Mouse (Mus musculus) frontal cortex, postnatal 25 days (tissue): ENCODE results near the gene Fam160b1.

Experiments
- DNase-seq, 2 experiments: peaks; one replicate each; pipeline ENCODE4 v3.0.0; 2022; ENCODE audit warnings: low spot score in 2 of 2

Fam160b1 gene

DNA sequence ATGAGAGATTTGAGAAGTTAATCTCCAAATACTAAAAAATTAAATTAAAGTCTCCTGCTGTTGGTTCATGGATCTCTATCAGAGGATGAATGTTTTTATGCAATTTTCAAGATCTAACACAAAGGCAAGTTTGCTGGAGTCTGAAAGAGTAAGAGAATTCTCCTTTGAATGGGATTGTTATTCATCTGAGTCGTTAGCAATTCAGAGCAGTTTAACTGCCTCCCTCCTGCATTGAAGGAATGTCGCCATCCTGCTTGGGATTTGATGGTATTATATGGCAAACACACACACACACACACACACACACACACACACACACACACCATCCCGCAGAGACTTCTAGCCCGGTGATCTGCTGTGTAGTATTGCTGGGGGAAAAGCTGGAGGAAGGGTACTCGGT, 6.1 kb downstream of the Fam160b1 start:
- DNase-seq: no peak

DNA sequence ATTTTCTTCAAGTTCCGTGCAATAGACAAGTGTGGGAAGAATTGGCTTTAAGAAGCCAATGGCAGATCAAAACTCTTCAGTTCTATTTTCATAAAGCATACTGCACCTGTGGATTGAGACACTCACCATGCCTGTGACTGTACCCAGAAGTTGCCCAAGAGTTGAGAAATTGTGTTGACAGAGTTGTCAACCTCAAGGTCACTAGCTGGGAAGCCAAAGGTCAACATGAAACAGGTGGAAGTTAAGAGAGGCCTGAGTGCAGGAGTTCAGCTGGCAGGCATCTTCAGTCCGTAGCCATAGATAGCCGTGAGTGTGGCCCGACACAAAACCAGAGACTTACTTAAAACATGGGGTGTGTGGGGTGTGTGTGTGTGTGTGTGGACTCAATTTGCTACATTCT, 6.7 kb downstream of the Fam160b1 start:
- no peak for DNase-seq

DNA sequence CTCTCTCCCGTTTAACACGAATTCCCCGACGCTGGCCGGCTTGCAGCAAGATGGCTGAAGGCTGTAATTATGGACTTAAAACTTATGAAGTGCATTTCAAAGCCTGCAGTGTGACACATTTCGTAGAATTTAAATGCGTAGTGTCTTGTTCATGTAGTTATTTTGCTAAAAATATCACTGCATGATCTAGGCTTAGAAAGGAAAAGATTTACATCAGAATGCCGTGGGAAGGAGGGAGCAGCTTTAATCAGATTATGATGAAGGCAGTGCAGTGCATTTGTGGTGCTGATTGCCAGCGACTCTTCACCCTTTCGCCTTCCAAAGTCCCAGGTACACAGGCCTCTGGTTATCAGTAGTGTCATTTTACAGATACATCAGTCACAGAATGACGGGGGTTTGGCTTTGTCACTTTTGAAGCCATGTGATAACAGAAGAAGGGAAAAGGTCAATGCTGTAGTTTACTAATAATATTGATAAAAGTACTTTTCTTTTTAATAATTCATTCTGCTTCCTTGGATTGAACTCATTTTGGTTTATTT, 7.4 kb downstream of the Fam160b1 start:
- DNase-seq: no peak

DNA sequence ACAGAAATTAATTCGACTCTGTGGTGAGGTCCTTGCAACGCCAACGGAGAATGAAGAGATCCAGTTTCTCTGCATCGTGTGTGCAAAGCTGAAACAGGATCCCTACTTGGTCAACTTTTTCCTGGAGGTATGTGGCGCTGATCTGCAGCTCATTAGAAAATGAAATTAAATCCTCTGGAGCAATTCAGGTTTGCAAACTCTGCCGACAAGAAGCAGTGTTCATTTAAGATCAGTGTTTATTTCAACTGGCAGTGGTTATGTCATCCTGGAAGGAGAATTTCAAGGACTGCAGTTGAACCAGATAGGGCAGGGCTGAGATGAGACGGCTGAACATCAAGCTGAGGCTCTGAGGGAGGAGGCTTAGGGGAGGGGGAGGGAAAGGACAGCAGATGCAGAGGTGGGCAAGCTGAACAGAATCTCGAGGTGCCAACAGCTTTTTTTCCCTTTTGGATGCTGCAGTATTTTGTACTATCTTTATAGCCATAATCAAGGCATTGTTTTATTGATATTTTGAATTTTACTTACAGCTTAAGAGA, 12.9 kb downstream of the Fam160b1 start:
- no peak for DNase-seq

DNA sequence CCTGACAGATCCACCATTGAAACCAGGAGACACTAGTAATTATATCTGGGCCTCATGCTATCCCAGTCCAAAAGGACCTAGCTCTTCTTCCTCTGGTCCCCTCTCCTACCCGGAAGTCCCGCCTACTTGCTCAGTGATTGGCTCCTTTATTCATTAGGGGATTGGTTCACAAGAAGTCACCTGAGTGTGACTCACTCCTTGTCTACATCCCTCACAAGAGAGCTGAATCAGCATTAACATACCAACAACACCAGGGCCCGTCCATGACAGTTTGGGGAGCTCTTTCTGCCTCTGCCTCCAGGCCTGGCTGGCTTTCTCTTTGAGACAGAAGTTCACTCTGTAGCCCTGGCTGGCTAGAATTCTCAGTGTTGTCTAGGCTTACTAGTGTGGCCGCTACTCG, 14.7 kb downstream of the Fam160b1 start:
- DNase-seq: no peak

DNA sequence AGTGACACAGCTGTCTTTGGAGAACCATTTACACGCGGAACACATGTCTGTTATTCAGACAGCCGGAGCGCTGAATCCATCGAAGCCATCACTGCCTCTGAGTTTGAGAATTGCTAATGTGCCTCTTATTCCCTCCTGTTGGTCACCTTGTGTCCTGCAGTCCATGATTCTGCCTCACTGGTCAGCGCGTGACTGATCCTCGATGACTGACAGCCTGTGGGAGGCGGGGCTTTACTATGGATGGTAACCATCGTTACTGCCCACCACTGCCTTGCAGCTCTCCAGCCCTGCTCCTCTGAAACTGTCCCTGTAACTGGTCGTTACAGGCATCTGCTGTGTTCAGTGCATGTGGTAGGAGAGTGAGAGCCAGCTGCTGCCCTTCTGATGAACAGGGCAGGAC, 15.3 kb downstream of the Fam160b1 start:
- DNase-seq: no peak

DNA sequence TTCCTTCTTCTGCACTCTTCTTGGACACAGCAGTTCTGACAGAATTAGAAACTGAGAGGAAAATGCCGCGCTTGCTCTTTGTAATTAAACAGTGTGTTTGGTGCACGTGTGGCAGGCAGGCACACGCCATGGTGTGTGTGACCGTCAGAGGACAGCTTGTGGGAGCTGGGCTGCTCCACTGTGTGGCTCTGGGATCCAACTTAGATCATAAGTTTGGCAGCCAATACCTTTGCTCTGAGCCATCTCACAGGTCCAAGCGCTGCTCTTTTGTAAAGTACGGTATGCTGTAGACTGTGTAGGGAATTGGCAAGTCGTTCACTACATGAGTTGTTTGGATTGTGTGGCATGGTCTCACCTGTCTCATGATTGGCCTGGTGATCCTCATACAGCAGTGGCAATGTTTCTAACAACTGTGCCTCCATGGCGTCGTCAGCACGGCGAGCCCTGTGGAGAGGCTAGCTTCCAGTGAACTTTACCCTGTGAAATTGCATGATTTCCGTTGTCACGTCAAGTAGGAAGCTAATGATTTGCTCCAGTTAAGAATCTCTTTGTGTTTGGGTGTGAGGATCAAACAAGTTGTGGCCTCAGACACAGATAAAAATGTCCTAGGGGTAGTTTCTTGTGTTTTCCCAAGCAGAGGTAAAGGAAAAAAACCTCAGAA, 16.7 kb downstream of the Fam160b1 start:
- DNase-seq: no peak

DNA sequence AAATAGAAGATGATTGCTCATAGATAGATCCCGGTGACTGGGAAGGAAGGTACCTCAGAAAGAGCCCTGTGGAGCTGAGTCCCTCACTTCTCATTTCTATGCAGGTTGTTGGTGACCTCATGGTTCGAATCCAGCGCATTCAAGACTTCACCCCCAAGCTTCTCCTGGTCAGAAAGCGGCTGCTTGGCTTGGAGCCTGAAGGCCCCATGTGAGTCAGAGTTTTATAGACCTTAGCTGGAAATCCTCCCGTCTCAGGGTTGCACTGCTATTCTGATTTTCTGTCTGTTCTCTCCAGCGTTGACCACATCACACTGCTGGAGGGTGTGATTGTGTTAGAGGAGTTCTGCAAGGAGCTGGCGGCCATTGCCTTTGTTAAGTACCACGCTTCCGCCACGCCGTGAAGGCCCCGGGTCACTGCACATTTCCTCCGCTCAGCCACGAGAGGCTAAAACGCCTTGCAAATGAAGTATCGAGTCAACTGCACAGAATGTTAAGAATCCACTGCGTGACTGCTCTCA, 25.8 kb downstream of the Fam160b1 start:
- DNase-seq: no peak

DNA sequence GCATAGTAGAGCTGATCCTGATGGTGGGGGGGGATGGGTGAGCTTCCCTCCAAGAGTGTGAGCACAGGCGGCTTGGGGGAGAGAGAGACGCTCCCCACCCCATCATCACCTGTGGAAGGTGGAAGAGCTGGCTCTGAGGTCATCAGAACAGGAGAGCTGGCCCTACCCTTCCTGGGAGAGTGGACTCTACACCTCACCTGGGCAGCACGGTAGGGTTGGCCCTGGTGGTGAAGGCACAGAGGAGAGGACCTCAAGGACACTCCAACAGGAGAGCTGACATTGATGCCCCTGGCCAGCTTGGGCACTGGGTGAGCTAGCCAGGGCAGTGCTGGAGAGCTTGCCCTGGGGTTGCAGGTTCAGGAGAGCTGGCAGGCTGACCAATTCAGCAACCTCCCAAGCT, 31.1 kb downstream of the Fam160b1 start:
- DNase-seq: no peak

DNA sequence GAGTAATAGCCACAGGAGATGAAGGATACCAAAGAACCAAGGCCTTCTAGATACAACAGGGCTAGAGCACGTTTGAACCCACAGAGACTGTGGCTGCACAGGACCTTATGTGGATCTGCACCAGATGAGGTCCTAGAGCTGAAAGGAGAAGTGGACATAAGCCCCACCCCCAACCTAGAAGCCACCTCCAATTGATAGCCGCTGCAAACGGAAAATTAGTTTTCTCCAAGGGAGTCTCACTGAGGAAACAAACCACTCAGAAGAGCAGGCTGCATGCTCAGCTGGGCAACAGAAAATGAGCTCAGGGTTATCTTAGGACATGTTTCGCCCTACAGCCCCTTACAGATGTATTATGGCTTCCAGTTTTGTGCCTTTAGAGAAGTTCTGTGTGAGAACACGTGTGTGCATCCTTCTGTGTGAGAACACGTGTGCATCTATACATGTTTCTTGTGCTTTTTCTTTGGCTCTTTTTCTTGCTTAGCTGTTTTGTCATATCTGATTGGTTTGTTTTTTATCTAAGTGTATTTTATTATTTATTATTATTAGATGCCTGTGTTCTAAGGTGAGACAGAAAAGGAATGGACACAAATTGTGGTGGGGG, 33.0 kb downstream of the Fam160b1 start:
- DNase-seq: no peak

DNA sequence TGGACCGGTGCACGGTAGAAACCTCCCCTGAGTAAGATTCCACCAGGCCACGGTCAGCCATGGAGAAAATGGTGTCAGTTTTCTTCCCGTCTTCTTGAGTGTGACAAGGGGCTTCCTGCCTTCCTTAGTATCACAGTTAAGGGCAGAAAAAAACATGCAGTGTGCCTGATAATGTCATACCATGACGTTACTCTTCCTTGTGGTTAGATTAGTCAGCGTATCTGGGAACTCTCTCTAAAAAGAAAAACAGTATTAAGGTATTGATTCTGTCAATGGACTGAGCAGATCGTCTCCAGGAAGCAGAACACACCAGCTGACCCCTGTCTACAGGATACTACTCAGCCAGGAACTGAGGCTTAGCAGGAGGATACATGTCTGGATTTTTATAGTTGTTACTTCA, 36.1 kb downstream of the Fam160b1 start:
- no peak for DNase-seq

DNA sequence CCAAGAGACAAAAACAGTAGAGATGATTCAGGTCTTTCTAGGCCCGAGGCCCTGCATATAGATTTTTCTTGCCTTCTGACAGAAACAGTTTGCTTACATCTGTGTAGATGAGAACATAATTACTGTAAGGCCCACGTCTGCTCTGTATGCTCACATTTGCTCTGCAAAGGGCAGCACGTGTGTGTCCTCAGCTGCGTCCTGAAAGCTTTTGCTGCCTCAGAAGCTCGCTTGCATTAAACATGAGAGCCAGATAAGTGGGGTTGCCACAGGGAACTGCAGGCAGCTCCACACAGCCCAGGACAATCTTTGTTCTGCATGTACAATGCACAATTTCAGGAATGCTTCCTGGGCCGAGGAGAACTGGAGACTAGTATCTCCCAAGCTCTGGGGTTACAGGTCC, 41.9 kb downstream of the Fam160b1 start:
- DNase-seq: no peak

DNA sequence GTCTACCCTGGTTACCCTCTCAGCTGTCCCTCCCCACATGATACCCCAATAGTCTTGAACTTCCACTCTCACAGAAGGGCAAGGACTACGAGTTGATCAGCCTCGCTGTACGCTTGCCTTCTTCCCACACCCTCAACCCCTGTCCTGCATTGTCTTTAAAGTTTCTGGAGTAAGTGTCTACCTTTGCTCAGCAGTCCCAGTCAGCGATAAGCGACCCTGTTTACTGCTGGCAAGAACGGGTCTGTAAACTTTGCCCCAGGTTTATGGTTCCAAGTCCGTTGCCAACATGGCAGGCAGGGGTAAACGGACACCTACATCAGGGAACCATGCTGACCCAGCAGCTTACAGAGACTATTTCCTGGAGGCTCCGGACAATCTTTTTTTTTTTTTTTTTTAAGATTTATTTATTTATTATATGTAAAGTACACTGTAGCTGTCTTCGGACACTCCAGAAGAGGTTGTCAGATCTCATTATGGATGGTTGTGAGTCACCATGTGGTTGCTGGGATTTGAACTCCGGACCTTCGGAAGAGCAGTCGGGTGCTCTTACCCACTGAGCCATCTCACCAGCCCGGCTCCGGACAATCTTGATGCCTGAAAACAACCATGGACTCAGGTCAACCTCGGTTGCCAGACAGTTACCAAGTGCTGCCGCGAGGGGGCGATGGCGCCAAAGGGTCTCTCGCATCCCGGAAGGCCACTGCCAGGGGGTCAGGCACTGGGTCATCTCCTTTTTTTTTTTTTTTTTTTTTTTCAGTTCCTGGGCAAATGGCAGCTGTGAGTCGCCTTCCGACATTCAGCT, 43.4 kb downstream of the Fam160b1 start:
- DNase-seq: peak; percentile 58 to 61

DNA sequence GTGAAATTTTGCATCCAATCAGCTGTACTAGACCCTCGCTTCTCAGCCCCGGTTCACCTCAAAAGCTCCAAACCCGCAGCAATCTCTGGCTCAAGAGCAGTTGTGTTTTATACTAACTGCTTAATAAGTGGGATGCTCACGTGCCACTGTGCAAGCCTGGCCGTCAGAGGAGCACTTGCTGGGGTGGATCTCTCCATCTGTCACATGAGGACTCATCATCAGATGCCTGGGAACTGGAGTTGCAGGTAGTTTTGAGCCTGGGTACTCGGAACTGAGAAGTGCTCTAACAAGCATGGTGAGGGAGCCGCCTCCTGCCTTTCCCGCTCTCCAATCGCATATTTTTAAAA, 44.0 kb downstream of the Fam160b1 start:
- DNase-seq: no peak

DNA sequence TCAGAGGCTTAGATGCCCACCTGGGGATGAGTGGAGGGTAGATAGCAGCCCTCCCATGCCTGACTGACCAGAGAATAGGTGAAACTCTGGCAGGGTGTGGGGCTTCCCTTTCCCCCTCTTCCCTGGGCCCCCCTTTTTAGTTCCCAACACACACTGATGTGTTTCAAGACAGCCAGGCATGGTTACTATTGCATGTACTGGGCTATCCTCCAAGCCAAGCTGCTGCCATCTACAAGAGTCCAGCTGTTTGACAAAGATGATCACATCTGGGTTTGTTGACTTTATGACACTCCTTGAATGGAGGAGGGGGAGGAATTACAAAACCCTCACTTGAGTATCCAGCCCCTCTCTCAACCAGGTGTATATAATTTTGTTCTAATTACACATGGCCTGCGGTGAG, 47.5 kb downstream of the Fam160b1 start:
- DNase-seq: no peak

DNA sequence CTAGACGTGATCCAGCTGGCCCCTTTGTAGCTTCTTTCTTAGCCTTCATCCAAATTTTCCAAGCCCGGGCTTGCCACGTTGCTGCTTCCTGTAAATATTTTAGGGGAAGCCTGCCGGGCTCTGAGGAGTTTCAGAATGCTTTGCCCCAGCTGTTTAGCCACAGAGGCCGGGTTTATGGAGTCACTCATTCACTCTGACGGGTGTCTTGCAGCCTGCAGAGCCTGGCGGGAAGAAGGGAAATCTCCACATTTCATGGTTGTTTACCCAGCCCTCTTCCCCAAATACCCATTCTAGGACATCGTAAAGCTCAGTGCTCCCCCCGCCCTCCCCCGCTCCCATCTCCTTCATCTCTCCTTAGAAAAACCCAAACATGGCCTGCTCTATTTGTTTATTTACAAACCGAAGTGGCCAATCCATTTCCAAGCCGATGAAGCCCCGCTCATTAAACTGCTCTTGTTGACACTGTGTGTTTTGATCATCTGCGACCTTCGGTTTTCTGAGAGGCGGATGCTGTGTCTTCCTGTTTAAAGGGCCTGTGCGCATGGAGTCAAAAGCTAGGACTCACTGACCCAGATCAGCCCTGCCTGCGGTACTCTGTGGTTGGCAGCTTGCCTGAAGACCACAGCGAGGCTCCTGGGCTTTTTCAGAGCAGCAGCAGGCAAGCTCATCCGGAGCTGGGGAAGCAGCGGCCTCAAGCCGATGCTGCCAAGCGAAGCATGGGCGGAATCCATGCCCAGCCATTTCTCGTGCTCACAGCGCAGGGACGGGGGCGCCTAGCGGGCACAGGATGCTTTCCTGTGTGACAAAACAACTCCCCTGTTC, 51.1 kb downstream of the Fam160b1 start:
- DNase-seq: peak in 1 of 2 experiments; percentile 11

DNA sequence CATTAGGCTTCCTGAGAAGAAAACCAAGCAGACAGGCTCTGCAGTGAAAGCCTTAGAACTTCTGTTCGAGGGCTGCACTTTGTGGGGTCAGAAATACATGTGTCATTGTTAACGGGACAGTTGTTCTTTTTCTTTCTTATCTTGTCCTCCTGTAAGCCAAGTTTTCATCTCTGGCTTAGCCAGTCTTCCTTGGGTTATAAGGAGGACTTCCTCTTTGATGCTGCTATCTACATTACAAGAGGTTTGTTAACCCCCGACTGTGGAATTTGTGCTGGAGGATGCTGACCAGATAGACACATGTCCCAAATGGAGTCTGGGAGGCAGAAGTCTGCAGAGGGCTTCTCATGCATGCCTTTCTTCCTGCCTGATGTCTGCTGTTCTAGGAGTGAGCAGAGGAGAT, 52.7 kb downstream of the Fam160b1 start:
- no peak for DNase-seq

DNA sequence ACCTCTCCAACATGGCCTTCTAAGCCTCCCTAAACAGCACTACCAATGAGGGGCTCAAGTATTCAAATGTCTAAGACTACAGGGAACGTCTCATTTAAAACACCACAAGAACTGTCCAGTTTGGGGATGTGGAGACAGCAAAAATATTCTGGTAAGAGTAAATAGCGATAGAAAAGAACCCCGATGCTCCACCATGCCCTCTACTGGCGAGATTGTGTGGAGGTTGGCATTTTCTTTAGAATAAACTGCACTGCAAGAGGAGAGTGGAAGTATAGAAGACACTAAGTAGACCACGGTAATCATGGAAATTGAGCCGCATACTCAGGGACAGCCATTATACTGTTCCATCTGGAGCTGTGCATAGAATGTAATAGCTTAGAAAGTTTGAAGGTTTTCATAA, 53.4 kb downstream of the Fam160b1 start:
- DNase-seq: no peak

DNA sequence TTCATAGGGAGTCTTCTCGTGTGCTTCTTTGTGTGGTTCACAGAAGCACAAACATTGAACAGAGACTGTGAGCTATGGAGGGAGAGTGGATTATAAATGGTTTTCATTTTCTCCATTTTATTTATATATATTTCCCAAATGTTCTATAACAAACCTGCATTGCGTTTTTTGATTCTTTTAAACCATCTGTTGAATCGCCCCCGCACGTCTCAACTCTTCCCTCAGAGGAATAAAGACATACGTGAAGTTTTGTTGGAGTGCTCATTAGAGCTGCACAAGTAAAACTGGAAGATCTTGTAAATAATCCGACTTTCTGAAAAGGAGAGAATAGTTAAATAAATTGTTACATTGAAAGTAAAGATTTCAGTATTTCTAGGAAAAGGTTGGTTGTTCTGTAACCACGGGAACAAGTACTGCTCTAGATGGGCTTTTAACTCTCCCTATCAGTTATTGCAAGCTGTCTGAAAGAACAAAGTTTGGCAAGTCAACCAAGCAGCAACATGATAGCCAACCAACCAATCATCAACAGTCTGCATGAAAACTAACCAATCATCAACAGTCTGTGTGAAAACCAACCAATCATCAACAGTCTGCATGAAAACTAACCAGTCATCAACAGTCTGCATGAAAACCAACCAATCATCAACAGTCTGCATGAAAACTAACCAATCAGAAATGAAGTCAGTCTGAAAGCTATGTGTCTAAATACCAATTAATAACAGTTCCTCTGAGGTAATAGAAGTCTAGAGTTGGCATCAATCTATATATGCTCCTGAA, 54.7 kb downstream of the Fam160b1 start:
- no peak for DNase-seq

DNA sequence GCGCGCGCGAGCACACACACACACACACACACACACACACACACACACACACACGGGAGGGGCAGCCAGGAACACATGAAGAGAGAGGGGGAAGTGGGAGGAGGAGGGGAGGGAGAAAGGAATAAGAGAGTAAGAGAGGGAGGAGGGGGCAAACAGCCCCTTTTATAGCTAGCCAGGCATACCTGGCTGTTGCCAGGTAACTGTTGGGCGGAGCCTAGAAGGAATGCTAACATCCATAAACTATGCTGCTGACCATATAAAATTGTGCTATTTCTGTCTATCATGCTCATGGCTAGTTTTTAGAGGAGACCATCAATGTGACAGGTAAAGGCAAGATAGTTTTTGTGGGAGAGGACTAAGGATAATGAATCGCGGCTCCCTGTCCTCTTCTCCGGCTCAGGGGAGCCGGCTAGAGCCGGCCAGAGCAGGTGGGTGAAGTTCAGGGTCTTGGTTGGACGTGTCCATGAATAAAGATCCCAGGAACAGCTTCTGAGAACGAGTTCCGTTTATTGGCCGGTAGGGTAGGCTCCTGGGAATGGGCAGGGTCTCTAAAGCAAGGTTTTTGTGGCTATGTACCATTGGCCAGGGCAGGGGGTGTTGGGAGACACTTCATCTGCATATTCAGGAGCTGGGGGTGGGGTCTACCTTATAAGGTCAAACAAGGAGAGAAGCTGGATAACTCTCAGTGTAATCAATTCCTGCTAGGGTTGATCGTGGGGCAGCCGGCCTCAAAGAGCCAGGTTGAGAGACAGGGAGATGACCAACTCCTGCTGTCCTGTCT, 57.5 kb downstream of the Fam160b1 start:
- DNase-seq: no peak
